In the genomic region with DNA sequence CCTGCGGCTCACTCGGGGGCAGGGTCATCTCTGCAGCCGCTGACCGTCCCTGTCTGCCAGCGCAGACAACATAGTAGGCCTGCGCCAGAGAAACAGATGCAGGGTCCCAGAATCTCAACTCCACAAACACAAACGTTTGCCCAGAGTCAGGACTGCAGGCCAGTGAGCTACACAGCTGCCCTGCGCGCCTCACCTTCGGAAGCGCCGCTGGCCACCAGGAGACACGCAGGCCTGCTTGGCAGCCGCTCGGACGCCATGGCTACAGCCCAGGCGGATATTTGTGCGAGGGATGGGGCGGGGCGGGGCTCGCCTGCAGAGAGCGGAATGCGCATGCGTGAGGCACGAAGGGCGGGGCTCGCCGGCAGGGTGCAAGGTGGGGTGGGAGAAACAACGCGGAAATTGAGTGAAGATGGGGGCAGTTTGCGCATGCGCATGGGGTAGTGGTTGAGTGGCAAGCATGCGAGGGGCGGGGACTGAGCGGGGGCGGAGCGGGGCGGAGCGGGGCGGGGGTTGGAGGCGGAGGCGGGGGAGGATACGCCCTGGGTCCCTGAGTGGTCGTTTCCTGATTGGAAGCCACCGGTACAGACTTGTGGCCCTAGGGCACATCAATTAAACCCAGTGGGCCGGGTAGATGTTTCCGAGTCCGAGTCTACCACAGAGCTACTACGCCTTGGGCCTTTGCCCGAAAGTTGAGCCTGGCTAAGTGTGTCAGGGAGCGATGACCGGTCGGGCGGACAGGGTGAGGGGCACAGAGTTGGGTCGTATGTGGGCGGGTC, we compare ENCODE assay signal across 8 mouse cellular contexts. TPM values are rescaled to one million over a fixed set of nuclear protein-coding genes. Genes with fewer than 3 reads are reported as not detected.
DNase-seq lines count a peak whose midpoint lies in the region; ATAC-seq lines count a peak whose summit lies in the region.

A gene (minus strand): TSS at position 328 of the 776 bp plus-strand sequence.

- under 1% methylated on average over 51 of the region's 56 CpGs for WGBS in hindbrain, embryonic 15.5 days

- peak; percentile 98 for DNase-seq in R1 (ENCODE audit: low read depth, low spot score)
- DNase-seq in cerebellum, postnatal 25 days, result peak; percentile 100
- peak; percentile 97 to 98 for DNase-seq in frontal cortex, postnatal 36 days (ENCODE audit: low spot score in 2 of 2)
- peak; percentile 96 for DNase-seq in left cerebral cortex, adult 11 months (ENCODE audit: low spot score)
- DNase-seq in lung, postnatal 4 days, result peak; percentile 99 to 100
- peak; percentile 100 for DNase-seq in retina, postnatal 7 days (ENCODE audit: low read depth, low spot score)
- DNase-seq in urinary bladder, adult 2 months (ENCODE audit: low spot score), result peak; percentile 96

- H3K4me2 ChIP-seq in hindbrain, embryonic 15.5 days, result peak within 1 kb of the TSS; percentile 88

- peak; percentile 93 for ATAC-seq in hindbrain, embryonic 15.5 days (ENCODE audit: low FRiP score, low read depth)

- no peaks in the 10 kb centered on the region; the same call in 1 of the 2 replicates for H3K36me3 ChIP-seq in hindbrain, embryonic 15.5 days

- no peaks in the 10 kb centered on the region for H3K9me3 ChIP-seq in hindbrain, embryonic 15.5 days

- peaks cover 24% of the 10 kb centered on the region for H3K4me1 ChIP-seq in hindbrain, embryonic 15.5 days (replicated peaks)

- no peaks in the 10 kb centered on the region for H3K27me3 ChIP-seq in hindbrain, embryonic 15.5 days

- peak within 1 kb of the TSS; percentile 77 for H3K4me3 ChIP-seq in hindbrain, embryonic 15.5 days

- peak within 1 kb of the TSS; percentile 87 for H3K9ac ChIP-seq in hindbrain, embryonic 15.5 days

- peak within 1 kb of the TSS; percentile 89 for H3K27ac ChIP-seq in hindbrain, embryonic 15.5 days (replicated peaks)

RNA-seq across cellular contexts. Expression of the gene that starts here (rescaled TPM):
- 52.5 and 53.3 TPM in 2 replicates for polyA plus RNA-seq in hindbrain, embryonic 15.5 days (2015; fragmentation: Nextera tagmentation; extraction: Ambion mirVana)
- 48.3 and 59.2 TPM in 2 replicates for polyA plus RNA-seq in urinary bladder, adult 2 months (2012; rRNA removed)

Comparison
In these comparisons a context has a peak if more than half of its experiments do, and no peak if none do; other contexts are left out.
1. Peak in every context shown above with its lines: DNase-seq, ATAC-seq, H3K4me3 ChIP-seq and H3K27ac ChIP-seq.